Mouse (Mus musculus): Measurements from ENCODE around the gene Hoxc9. TPM values are rescaled to one million over a fixed set of nuclear protein-coding genes. Genes with fewer than 3 reads are reported as not detected.

The Hoxc9 gene
- polyA plus RNA-seq, 1 experiment = 0.22 TPM

DNA sequence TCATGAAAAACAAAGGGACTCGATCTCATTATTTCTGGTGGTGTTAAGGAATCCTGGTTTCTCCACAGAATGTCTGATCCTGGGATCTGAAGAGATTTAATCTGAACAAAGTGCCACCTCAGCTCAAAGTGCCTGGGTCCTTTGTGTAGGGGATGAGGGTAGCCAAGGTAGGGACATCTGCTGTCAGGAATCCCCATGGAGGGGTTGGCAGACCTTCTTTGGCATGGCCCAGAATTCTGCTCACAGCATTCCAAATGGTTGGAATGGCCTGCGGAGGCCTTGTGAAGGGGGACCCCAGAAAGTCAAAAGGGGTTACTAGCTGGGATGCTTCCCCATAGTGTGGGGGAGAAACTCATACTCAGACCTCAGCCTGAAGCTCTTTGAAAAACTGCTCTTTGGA is 27.4 kb upstream of the Hoxc9 start:
- TF ChIP-seq POLR2A (IDR thresholded peaks at IDR 0.05; ENCODE audit: low read depth, low read length) (no peak), CTCF (IDR thresholded peaks at IDR 0.05; ENCODE audit: extremely low read depth, insufficient read length, insufficient replicate concordance, low read depth, low read length) (no peak)
- no peak overlapping the region for H3K27ac ChIP-seq (ENCODE audit: insufficient read depth, low read depth, low read length)
- H3K4me3 ChIP-seq (ENCODE audit: low read depth, low read length) = no peak overlapping the region
- no peaks in the 10 kb centered on the region for H3K4me1 ChIP-seq (ENCODE audit: control insufficient read depth, insufficient read depth, insufficient read length, low read length)
- H3K36me3 ChIP-seq (ENCODE audit: control insufficient read depth, insufficient read depth, low read length) = no peaks in the 10 kb centered on the region
- WGBS = 27% methylated on average over 2 of the region's 2 CpGs
- peaks cover 80% of the 10 kb centered on the region for H3K27me3 ChIP-seq (ENCODE audit: control insufficient read depth, insufficient read depth, low read length)

DNA sequence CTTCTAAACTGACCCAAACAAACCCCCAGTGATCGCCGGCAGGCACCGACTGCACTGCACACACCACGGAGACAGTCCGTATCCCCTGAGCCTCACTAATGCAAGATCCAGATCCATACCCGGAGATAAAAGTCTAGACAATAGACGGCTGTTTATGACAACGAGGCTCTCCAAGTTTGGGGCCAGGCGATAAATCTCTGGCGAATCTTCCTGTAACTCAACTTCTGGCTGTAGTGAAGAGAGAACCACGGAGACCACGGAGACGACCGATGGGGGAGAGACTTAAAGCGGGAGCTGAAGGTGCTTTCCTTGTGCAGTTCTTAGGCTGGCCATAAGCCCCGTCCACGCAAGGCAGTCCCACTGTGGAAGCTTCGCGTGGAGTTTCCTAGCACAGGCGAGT is 26.5 kb upstream of the Hoxc9 start:
- no peak overlapping the region for H3K27ac ChIP-seq (ENCODE audit: insufficient read depth, low read depth, low read length)
- H3K4me3 ChIP-seq (ENCODE audit: low read depth, low read length) = no peak overlapping the region
- H3K36me3 ChIP-seq (ENCODE audit: control insufficient read depth, insufficient read depth, low read length) = no peaks in the 10 kb centered on the region
- 4% methylated on average over 20 of the region's 20 CpGs for WGBS
- peaks cover 88% of the 10 kb centered on the region for H3K27me3 ChIP-seq (ENCODE audit: control insufficient read depth, insufficient read depth, low read length)
- TF ChIP-seq CTCF (IDR thresholded peaks at IDR 0.05; ENCODE audit: extremely low read depth, insufficient read length, insufficient replicate concordance, low read depth, low read length) (no peak), POLR2A (IDR thresholded peaks at IDR 0.05; ENCODE audit: low read depth, low read length) (no peak)
- no peaks in the 10 kb centered on the region; the same call in 1 of the 2 replicates for H3K4me1 ChIP-seq (ENCODE audit: control insufficient read depth, insufficient read depth, insufficient read length, low read length)

DNA sequence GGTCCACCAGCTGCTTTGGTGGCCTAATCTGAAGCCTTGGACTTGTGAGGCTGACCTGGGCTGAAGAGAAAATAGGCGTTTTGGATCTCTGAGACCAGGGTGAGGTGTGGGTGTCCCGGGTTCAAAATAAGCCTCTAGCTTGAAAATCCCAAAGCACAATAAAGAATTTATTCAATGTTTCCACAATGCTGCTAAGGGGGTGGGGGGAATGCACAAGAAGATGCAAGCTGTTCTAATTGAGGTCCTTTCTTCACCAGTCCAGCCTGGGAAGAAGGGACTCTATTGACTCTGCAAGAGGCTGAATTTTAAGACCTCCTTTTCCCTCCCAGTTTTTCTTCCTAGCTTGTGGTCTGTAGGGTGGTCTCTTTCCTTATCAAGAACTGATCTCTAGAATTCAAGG is 25.4 kb upstream of the Hoxc9 start:
- WGBS = 19% methylated on average over 2 of the region's 2 CpGs
- H3K4me3 ChIP-seq (ENCODE audit: low read depth, low read length) = no peak overlapping the region
- H3K27ac ChIP-seq (ENCODE audit: insufficient read depth, low read depth, low read length) = no peak overlapping the region
- no peaks in the 10 kb centered on the region; the same call in 1 of the 2 replicates for H3K4me1 ChIP-seq (ENCODE audit: control insufficient read depth, insufficient read depth, insufficient read length, low read length)
- H3K27me3 ChIP-seq (ENCODE audit: control insufficient read depth, insufficient read depth, low read length) = peaks cover 90% of the 10 kb centered on the region
- no peaks in the 10 kb centered on the region for H3K36me3 ChIP-seq (ENCODE audit: control insufficient read depth, insufficient read depth, low read length)
- no peak for TF ChIP-seq CTCF (IDR thresholded peaks at IDR 0.05; ENCODE audit: extremely low read depth, insufficient read length, insufficient replicate concordance, low read depth, low read length)
- TF ChIP-seq POLR2A (IDR thresholded peaks at IDR 0.05; ENCODE audit: low read depth, low read length) = no peak

DNA sequence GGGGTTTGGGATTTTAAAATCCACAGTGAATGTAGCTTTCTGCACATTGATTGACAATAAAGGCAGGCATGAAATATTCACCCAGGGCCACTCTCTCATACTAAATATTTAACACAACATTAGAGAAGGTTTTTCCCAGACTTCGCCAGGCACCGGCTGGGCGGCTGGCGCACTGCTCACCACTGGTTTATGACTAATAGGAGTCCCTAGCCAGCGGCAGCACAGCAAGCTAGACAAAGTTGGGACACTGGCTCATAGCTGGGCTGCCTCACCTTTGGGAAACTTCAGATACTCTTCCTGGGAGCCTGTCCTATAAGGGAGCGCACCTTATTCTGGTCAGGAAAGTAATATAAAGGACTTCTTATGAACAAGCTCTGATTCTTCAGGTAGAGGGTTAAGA is 22.7 kb upstream of the Hoxc9 start:
- peaks cover 93% of the 10 kb centered on the region for H3K27me3 ChIP-seq (ENCODE audit: control insufficient read depth, insufficient read depth, low read length)

DNA sequence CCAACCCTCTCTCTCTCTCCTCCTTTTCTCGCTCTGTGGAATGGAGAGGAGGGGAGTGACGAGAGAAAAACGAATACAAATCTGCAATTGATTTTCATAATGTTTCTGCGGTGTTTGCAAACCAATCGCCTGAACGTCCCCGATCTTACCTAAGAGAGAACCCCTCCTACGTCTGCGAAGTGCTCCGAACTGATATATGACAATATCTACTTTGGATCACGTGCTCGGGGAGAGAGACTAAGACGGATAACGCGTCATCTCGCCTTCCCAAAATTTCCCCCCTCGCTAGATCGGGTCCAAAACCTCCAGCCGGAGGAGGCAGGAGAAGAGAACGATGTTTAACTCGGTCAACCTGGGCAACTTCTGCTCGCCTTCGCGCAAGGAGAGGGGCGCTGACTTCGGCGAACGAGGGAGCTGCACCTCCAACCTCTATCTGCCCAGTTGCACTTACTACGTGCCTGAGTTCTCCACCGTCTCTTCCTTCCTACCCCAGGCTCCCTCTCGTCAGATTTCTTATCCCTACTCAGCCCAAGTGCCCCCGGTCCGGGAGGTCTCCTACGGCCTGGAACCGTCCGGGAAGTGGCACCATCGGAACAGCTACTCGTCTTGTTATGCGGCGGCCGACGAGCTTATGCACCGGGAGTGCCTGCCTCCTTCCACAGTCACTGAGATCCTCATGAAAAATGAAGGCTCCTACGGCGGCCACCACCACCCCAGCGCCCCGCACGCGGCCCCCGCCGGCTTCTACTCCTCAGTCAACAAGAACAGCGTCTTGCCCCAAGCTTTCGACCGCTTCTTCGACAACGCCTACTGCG is 21.8 kb upstream of the Hoxc9 start, which contains the start of gene Hoxc11:
Gene Hoxc11, plus strand, starts transcription at position 236 of the 815 bp plus-strand sequence.
- H3K4me3 ChIP-seq (ENCODE audit: low read depth, low read length) = no peak within 1 kb of the TSS
- WGBS = 4% methylated on average over 57 of the region's 57 CpGs
- H3K4me1 ChIP-seq (ENCODE audit: control insufficient read depth, insufficient read depth, insufficient read length, low read length) = no peaks in the 10 kb centered on the region; the same call in 1 of the 2 replicates
- no peak within 1 kb of the TSS for H3K27ac ChIP-seq (ENCODE audit: insufficient read depth, low read depth, low read length)
- H3K27me3 ChIP-seq (ENCODE audit: control insufficient read depth, insufficient read depth, low read length) = peaks cover 84% of the 10 kb centered on the region
- TF ChIP-seq CTCF (IDR thresholded peaks at IDR 0.05; ENCODE audit: extremely low read depth, insufficient read length, insufficient replicate concordance, low read depth, low read length) (no peak), POLR2A (IDR thresholded peaks at IDR 0.05; ENCODE audit: low read depth, low read length) (no peak)
- H3K36me3 ChIP-seq (ENCODE audit: control insufficient read depth, insufficient read depth, low read length) = no peaks in the 10 kb centered on the region

More for the DNA sequence above, 22.7 kb upstream of the Hoxc9 start:
- Histone ChIP-seq H3K27ac (ENCODE audit: insufficient read depth, low read depth, low read length) (no peak overlapping the region), H3K36me3 (ENCODE audit: control insufficient read depth, insufficient read depth, low read length) (no peaks in the 10 kb centered on the region), H3K4me1 (ENCODE audit: control insufficient read depth, insufficient read depth, insufficient read length, low read length) (no peaks in the 10 kb centered on the region; the same call in 1 of the 2 replicates), H3K4me3 (ENCODE audit: low read depth, low read length) (no peak overlapping the region)
- WGBS = 11% methylated on average over 6 of the region's 6 CpGs
- TF ChIP-seq CTCF (IDR thresholded peaks at IDR 0.05; ENCODE audit: extremely low read depth, insufficient read length, insufficient replicate concordance, low read depth, low read length) (no peak), POLR2A (IDR thresholded peaks at IDR 0.05; ENCODE audit: low read depth, low read length) (no peak)

DNA sequence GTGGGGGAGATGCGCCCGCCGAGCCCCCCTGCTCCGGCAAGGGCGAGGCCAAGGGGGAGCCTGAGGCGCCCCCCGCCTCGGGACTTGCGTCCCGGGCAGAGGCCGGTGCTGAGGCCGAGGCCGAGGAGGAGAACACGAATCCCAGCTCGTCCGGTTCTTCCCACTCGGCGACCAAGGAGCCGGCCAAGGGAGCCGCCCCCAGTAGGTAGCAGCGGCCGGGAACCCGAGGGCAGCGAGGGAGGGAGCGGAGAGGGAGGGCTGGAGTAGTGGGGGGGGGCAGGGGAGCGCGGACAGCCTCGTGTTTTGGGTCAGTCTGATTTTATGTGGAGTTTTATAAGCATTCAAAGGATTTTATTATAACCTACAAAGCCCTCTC is 21.2 kb upstream of the Hoxc9 start:
- Histone ChIP-seq H3K4me1 (ENCODE audit: control insufficient read depth, insufficient read depth, insufficient read length, low read length) (no peaks in the 10 kb centered on the region; the same call in 1 of the 2 replicates), H3K4me3 (ENCODE audit: low read depth, low read length) (no peak overlapping the region), H3K36me3 (ENCODE audit: control insufficient read depth, insufficient read depth, low read length) (no peaks in the 10 kb centered on the region), H3K27me3 (ENCODE audit: control insufficient read depth, insufficient read depth, low read length) (peaks cover 84% of the 10 kb centered on the region), H3K27ac (ENCODE audit: insufficient read depth, low read depth, low read length) (no peak overlapping the region)
- TF ChIP-seq POLR2A (IDR thresholded peaks at IDR 0.05; ENCODE audit: low read depth, low read length) (no peak), CTCF (IDR thresholded peaks at IDR 0.05; ENCODE audit: extremely low read depth, insufficient read length, insufficient replicate concordance, low read depth, low read length) (no peak)
- WGBS = 2% methylated on average over 28 of the region's 28 CpGs

DNA sequence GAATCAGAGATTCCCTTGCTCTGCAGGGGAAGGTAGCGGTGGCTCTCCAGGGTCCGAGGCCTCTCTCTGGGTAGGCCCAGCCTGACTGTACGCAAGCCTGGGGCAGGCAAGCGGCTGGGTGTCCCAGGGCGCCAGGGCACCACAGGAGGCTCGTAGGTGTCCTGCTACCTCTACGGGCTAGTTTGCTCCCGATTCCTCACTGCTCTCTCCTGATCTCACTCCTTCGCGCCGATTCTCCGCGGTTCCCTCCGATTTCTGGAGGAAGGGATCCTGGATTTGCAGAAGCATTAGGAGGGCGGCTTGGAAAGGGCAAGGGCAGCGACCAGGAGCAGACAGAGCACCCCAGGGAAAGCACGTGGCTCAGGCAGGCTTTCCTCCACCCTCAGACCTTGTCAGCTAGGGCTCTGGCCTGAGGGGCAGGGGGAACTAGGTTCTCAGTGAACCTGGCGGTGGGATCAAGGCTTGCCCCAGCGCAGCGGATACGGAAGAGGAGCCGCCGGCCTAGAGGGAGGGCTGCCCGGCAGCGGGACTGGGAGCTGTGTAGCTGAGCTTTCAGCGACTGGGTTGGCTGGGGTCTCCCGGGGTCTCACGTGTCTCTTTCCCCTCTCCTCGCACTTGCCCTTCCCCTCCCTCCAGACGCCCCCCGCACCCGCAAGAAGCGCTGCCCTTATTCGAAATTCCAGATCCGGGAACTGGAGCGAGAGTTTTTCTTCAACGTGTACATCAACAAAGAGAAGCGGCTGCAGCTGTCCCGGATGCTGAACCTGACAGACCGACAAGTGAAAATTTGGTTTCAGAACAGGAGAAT is 20.2 kb upstream of the Hoxc9 start:
- no peaks in the 10 kb centered on the region; the same call in 1 of the 2 replicates for H3K4me1 ChIP-seq (ENCODE audit: control insufficient read depth, insufficient read depth, insufficient read length, low read length)
- TF ChIP-seq POLR2A (IDR thresholded peaks at IDR 0.05; ENCODE audit: low read depth, low read length) = no peak
- no peak for TF ChIP-seq CTCF (IDR thresholded peaks at IDR 0.05; ENCODE audit: extremely low read depth, insufficient read length, insufficient replicate concordance, low read depth, low read length)
- no peak overlapping the region for H3K4me3 ChIP-seq (ENCODE audit: low read depth, low read length)
- no peak overlapping the region for H3K27ac ChIP-seq (ENCODE audit: insufficient read depth, low read depth, low read length)
- peaks cover 84% of the 10 kb centered on the region for H3K27me3 ChIP-seq (ENCODE audit: control insufficient read depth, insufficient read depth, low read length)
- 3% methylated on average over 40 of the region's 40 CpGs for WGBS
- no peaks in the 10 kb centered on the region for H3K36me3 ChIP-seq (ENCODE audit: control insufficient read depth, insufficient read depth, low read length)

Data from small intestine, adult 2 months (tissue).